Mouse (Mus musculus): ENCODE data around the gene Adamts5. TPM values are rescaled to one million over a fixed set of nuclear protein-coding genes. Genes with fewer than 3 reads are reported as not detected.

Gene Adamts5
- not detected in 3 replicates for total RNA-seq (2017)

GRCm38 (mm10) chr16:85901581-85901910 is at the start of gene Adamts5:
Adamts5 (minus strand) TSS chr16:85901828.
- 0 out of 2 replicates have a peak, but pooled peaks have one; percentile 35 for ATAC-seq (replicated peaks; ENCODE audit: insufficient number of reproducible peaks, low FRiP score, low TSS enrichment, poor library complexity, severe bottlenecking)

- no peak for ATAC-seq (replicated peaks; ENCODE audit: insufficient number of reproducible peaks, low FRiP score, low TSS enrichment, poor library complexity, severe bottlenecking)
Observed at GRCm38 (mm10) chr16:85950356-85950755, 48.7 kb upstream of the Adamts5 start.

GRCm38 (mm10) chr16:85926004-85926403 is 24.4 kb upstream of the Adamts5 start:
- no peak for ATAC-seq (replicated peaks; ENCODE audit: insufficient number of reproducible peaks, low FRiP score, low TSS enrichment, poor library complexity, severe bottlenecking)

GRCm38 (mm10) chr16:85922454-85922853 is 20.8 kb upstream of the Adamts5 start:
- ATAC-seq (replicated peaks; ENCODE audit: insufficient number of reproducible peaks, low FRiP score, low TSS enrichment, poor library complexity, severe bottlenecking) = no peak

- ATAC-seq (replicated peaks; ENCODE audit: insufficient number of reproducible peaks, low FRiP score, low TSS enrichment, poor library complexity, severe bottlenecking) = no peak
Observed at GRCm38 (mm10) chr16:85920122-85920521, 18.5 kb upstream of the Adamts5 start.

DNA sequence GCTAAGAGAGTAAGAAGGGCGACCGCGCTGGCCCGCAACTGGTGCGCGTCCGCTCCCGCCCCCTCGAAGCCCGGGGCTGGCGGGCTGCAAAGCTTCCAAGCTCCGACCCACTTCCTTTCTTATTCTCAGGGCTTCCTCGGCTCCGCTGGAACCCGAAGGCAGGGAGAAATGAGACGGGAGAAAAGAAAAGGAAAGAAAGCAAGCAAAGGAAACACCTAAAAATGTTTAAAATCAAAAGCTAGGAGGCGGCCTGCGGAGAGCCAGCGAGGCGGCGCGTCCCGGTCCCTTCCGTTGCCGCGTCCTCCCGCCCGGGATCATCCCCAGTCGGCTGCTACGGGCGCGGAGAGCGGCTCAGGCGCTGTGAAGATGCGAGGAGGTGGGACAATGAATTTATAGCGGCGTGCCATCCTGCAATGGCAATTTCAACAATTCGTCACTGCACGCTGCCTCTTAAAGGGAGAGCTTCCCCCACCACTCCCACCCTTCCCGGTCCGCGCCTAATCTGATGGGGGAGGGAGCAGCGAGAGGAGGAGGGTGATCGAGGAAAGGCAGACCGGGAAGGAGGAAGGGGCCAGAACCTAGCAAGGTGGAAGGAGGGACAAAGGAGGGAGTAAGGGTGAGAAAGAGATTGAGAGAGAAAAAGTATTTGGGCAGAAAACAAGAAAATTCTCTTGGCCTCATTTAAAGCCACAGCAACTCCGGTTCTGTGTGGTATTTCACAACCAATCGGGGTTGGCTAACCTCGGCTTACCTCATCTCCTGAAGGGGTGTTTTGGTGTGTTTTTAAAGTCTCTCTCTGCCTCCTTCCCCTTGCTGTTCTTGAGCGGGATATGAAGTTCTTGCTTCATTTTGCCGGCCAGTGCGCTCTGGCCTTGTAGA is 687 bp downstream of the Adamts5 start:
- ATAC-seq (replicated peaks; ENCODE audit: insufficient number of reproducible peaks, low FRiP score, low TSS enrichment, poor library complexity, severe bottlenecking) = no peak

DNA sequence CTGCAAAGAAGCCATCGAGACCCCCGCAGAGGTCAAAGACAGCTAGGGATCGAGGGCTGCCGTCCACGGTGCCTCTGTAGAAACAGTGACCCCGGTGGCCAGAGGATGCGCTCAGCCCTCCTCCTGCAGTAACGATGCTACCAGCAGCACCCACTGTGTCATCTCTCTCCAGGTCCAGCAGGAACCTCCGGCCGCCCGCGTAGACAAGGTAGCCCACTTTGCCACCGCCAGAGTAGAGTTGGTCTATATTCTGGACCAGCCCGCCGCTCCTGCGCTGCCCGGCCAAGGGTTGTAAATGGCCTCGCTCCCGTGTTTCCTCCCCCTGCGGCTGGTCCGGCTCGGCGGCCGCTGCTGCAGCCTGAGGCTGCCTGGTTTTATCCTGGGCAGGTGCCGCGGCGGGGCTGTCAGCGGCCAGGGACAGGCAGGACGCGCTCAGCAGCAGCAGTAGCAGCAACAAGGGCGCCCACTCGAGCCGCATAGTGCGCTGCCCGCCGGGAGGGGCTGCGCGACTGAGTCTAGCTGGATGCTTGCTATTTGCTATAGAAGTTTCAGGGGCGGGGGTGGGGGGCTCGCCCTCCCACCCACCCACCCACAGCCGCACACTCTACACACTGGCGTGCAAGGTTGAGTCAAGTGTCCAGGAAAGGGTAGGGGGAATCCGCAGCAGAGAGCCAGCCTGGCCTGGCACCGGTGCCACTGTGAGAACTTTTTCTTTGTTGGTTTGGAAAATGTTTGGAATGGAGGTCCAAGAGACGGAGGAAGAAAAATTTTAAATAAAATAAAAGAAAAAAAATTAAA is 1.6 kb downstream of the Adamts5 start:
- no peak for ATAC-seq (replicated peaks; ENCODE audit: insufficient number of reproducible peaks, low FRiP score, low TSS enrichment, poor library complexity, severe bottlenecking)

DNA sequence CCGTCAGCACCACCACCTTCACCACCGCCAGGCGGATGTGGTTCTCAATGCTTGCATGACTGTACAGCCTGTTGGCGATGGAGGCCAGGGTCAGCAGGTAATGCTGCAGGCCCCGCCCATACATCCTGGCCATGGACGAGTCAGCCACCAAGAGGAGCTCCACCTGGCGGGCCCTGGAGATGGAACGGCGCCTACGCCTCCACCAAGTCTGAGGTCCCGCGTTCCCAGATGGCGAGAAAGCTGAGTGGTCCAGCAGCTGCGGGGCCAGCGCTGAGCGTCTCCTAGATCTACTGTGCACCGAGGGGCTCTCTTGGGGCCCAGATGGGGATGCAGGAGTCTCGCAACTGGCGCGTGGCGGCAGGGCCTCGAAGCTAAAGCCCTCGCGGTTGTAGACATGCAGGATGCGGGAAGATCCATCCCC is 2.3 kb downstream of the Adamts5 start:
- no peak for ATAC-seq (replicated peaks; ENCODE audit: insufficient number of reproducible peaks, low FRiP score, low TSS enrichment, poor library complexity, severe bottlenecking)

GRCm38 (mm10) chr16:85898816-85899215 is 2.8 kb downstream of the Adamts5 start:
- ATAC-seq (replicated peaks; ENCODE audit: insufficient number of reproducible peaks, low FRiP score, low TSS enrichment, poor library complexity, severe bottlenecking) = no peak

GRCm38 (mm10) chr16:85898391-85898790 is 3.2 kb downstream of the Adamts5 start:
- ATAC-seq (replicated peaks; ENCODE audit: insufficient number of reproducible peaks, low FRiP score, low TSS enrichment, poor library complexity, severe bottlenecking) = no peak

DNA sequence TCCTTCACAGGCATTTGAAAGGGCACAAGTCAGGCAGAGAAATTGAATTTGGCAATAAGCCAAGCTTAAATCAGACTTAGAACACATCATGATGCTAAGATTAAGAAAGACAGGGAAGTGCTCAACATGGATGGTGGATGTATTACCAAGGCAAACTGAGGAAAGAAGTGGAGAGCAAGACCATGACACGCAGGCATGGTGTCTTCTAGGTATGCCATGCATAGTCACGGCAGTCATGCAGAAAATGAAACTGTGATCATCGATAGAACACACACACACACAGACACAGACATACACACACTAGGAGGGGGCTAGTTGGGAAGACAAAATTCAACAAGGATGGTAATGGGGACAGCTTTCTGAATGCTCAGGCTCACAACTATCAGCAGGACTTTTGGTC is 3.8 kb downstream of the Adamts5 start:
- ATAC-seq (replicated peaks; ENCODE audit: insufficient number of reproducible peaks, low FRiP score, low TSS enrichment, poor library complexity, severe bottlenecking) = no peak

DNA sequence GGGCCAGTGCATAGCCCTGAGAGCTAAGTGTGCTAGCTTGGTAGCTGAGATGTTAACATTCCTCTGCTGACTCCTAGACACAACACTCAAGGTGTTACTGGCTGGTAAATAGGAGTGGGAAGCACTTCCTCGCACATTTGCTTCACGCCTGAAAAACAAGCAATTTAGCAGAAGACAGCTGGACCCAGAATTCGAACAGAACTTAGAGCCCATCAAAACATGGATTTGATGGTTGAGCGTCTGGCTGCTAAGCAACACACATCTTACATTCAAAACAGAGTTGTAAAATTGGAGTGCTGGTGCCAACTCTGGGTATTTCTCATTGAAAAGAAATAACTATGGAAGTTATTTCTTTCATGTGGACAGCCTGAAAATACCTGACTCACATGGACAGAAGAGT is 5.7 kb downstream of the Adamts5 start:
- no peak for ATAC-seq (replicated peaks; ENCODE audit: insufficient number of reproducible peaks, low FRiP score, low TSS enrichment, poor library complexity, severe bottlenecking)

DNA sequence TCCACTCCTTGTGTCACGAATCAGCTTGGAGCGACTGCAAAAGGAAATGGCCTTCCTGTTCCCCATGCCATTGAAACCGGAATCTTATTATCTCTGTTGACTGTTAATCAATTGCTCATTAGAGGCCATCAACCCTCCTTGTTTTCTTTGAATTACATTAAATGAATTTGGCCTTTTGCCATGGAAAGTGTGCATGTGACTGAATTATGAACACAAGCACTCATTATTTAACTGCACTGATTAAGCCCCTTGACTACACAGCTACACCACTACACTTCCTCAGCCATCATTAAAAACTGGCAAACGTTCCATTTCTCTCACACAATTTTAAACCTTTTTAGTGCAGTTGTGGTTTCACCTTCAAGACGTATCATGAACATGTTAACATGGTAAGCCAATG is 11.8 kb downstream of the Adamts5 start:
- ATAC-seq (replicated peaks; ENCODE audit: insufficient number of reproducible peaks, low FRiP score, low TSS enrichment, poor library complexity, severe bottlenecking) = no peak

- ATAC-seq (replicated peaks; ENCODE audit: insufficient number of reproducible peaks, low FRiP score, low TSS enrichment, poor library complexity, severe bottlenecking) = no peak
Observed at GRCm38 (mm10) chr16:85887289-85888051, 14.2 kb downstream of the Adamts5 start.

DNA sequence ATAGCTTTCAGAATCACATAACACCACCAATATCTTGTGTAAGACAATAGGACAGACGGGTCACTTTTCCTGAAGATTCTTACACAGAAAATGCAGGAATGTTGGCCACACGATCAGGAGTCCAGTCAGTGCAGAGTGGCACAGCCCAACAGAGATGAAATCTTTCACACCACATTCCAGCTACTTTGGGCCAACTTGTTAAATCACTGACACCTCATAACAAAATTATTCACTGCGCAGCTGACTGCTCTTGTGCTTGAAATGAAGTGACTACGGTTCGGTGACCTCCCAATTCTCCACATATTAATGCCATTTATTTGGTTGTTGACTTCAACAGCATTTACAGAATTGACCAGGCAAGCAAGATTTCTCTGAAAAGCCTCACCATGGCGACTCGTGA is 22.6 kb downstream of the Adamts5 start:
- no peak for ATAC-seq (replicated peaks; ENCODE audit: insufficient number of reproducible peaks, low FRiP score, low TSS enrichment, poor library complexity, severe bottlenecking)

- ATAC-seq (replicated peaks; ENCODE audit: insufficient number of reproducible peaks, low FRiP score, low TSS enrichment, poor library complexity, severe bottlenecking) = no peak
Observed at GRCm38 (mm10) chr16:85874141-85874540, 27.5 kb downstream of the Adamts5 start.

GRCm38 (mm10) chr16:85871971-85872370 is 29.7 kb downstream of the Adamts5 start:
- no peak for ATAC-seq (replicated peaks; ENCODE audit: insufficient number of reproducible peaks, low FRiP score, low TSS enrichment, poor library complexity, severe bottlenecking)

GRCm38 (mm10) chr16:85871248-85871647 is 30.4 kb downstream of the Adamts5 start:
- no peak for ATAC-seq (replicated peaks; ENCODE audit: insufficient number of reproducible peaks, low FRiP score, low TSS enrichment, poor library complexity, severe bottlenecking)

- no peak for ATAC-seq (replicated peaks; ENCODE audit: insufficient number of reproducible peaks, low FRiP score, low TSS enrichment, poor library complexity, severe bottlenecking)
Observed at GRCm38 (mm10) chr16:85864691-85865389, 36.8 kb downstream of the Adamts5 start.
